Mouse (Mus musculus) kidney, postnatal 0 days (tissue): ENCODE measurements around the gene Tecr. TPM values are rescaled to one million over a fixed set of nuclear protein-coding genes. Genes with fewer than 3 reads are reported as not detected.
A peak's percentile ranks its signal among the peaks of the same experiment; 100 is the strongest.

Source experiments
- ATAC-seq: fragments of 200-750 bp; cut with Nextera tagmentation; replicated peaks from 2 replicates; pipeline ENCODE4 v1.8.0; 2017; ENCODE audit warnings: low read depth, moderate number of reproducible peaks, moderate TSS enrichment, moderate library complexity; ENCODE audit not compliant: low FRiP score
- DNase-seq: peaks from one replicate; pipeline ENCODE4 v3.0.0-alpha.2; 2016; ENCODE audit warnings: low spot score
- H3K27ac ChIP-seq: fragments of 300-500 bp; sonication (generic); 2 replicates; pipeline ENCODE4 v1.5.1; 2014; ENCODE audit warnings: mild to moderate bottlenecking
- H3K27me3 ChIP-seq: fragments of 300-500 bp; sonication (generic); 2 replicates; pipeline ENCODE4 v1.6.1; 2014; ENCODE audit warnings: low read length, mixed read lengths; ENCODE audit not compliant: insufficient read depth
- H3K36me3 ChIP-seq: fragments of 300-500 bp; sonication (generic); 2 replicates; pipeline ENCODE4 v1.6.1; 2014; ENCODE audit warnings: low read length, mixed read lengths; ENCODE audit not compliant: insufficient read depth
- H3K4me1 ChIP-seq: fragments of 300-500 bp; sonication (generic); replicated peaks from 2 replicates; pipeline ENCODE4 v1.6.1; 2014; ENCODE audit warnings: antibody characterized with exemption, low read length, mixed read lengths; ENCODE audit not compliant: insufficient read depth
- H3K4me2 ChIP-seq: fragments of 300-500 bp; sonication (generic); 2 replicates; pipeline ENCODE4 v1.6.1; 2014; ENCODE audit warnings: mild to moderate bottlenecking, low read length, moderate library complexity, mixed read lengths
- H3K4me3 ChIP-seq: fragments of 300-500 bp; sonication (generic); replicated peaks from 2 replicates; pipeline ENCODE4 v1.5.1; 2014; ENCODE audit warnings: low read depth, low read length
- H3K9ac ChIP-seq: fragments of 300-500 bp; sonication (generic); 2 replicates; pipeline ENCODE4 v1.6.1; 2014; ENCODE audit warnings: low read depth, low read length
- H3K9me3 ChIP-seq: fragments of 300-500 bp; sonication (generic); replicated peaks from 2 replicates; pipeline ENCODE4 v1.6.1; 2016; ENCODE audit warnings: low read length, inconsistent platforms, mixed read lengths
- CTCF ChIP-seq: IDR thresholded peaks from 2 replicates; pipeline ENCODE4 v1.5.1; 2016; ENCODE audit warnings: antibody characterized with exemption, low read depth, mild to moderate bottlenecking, moderate library complexity
- WGBS: fragments of 180-500 bp; shearing (Covaris S2); extraction: QIAGEN DNeasy Blood & Tissue Kit; methylation state at CpG from one replicate; pipeline ENCODE4 v1.1.7; 2014; 5-methylcytosine and 5-hydroxymethylcytosine counted together
- polyA plus RNA-seq: library from polyadenylated mRNA; unstranded; fragments of >200 nt; fragmentation: Nextera tagmentation; extraction: Ambion mirVana; gene quantifications from 2 replicates; pipeline ENCODE4 v1.2.1, GENCODE M21; 2015

Gene Tecr
- polyA plus RNA-seq, 1 experiment from 2014 or later = 560 TPM

DNA sequence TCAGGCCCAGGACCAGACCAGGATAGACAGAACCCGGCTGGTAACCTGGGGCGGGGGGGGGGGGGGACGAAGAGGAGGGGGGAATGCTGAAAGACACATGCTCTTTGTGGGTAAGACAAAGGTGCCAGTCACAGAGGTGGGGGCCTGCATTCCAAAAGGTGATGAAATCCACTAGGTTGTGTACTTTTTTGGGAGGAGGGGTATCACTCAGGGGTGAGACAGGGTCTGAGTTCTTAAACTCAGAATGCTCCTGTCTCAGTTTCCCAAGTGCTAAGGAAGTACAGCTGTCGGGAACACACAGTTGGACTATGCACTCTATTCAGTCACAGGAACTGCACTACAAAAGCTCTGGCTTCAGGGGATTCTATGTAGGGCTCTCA lies 31.3 kb downstream of the Tecr start:
- no peak for ATAC-seq
- Histone ChIP-seq H3K4me1 (peaks cover 31% of the 10 kb centered on the region), H3K4me2 (no peak overlapping the region), H3K9me3 (no peaks in the 10 kb centered on the region), H3K27me3 (no peaks in the 10 kb centered on the region), H3K27ac (peak overlapping the region; percentile 51), H3K36me3 (peaks cover 7% of the 10 kb centered on the region; the same call in 1 of the 2 replicates), H3K4me3 (no peak overlapping the region), H3K9ac (no peak overlapping the region)
- DNase-seq = no peak
- WGBS = 32% methylated on average over 2 of the region's 4 CpGs
- no peak for TF ChIP-seq CTCF

DNA sequence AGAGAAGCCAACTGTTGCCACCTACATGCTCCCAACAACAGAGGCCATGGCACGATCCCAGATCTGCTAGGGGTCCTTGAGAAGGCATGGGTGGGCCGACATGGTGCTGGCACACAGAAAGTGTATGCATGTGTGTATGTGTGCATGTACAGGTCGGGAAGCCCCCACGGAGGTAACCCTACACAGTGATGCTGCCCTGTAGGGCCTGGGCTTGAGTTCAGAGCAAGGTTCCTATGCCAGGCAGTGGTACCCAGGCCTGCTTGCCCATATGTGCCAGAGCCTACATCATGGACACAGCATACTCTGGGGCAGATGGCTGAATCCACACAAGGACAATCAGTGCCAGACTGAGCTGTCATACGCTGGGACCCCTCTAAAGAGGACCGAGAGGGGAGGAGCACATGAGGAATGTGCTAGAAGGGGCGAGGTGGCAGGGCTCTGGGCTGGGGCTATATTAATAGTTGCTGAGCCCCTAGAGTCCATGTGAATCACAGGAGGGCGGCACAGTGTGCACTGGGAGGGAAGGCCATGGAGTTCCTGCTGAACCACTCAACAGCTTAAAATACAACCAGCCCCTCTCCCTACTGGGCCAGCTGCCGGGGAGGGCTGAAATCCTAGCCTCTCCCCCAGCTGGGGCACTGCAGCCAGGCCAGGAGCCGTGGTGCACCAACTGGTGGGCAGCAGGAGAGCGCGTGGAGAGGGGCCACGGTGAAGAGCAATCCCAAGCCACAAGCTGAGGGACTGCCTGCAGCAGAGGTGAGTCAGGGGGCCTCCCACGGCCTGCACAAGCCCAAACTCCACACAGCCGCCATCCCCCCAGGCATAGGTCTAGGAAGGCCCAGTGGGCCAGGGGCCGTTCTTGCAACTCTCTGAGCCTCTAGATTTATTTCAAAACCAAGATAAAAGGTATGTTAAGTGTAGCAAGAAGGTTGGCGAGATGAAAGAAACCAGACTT lies 31.9 kb downstream of the Tecr start:
- Histone ChIP-seq H3K4me2 (no peak overlapping the region), H3K4me1 (peaks cover 31% of the 10 kb centered on the region), H3K36me3 (peaks cover 13% of the 10 kb centered on the region; the same call in 1 of the 2 replicates), H3K27me3 (no peaks in the 10 kb centered on the region), H3K27ac (peak overlapping the region; percentile 51), H3K4me3 (no peak overlapping the region), H3K9ac (no peak overlapping the region), H3K9me3 (no peaks in the 10 kb centered on the region)
- WGBS = 52% methylated on average over 17 of the region's 17 CpGs
- no peak for ATAC-seq
- no peak for DNase-seq
- TF ChIP-seq CTCF = no peak

DNA sequence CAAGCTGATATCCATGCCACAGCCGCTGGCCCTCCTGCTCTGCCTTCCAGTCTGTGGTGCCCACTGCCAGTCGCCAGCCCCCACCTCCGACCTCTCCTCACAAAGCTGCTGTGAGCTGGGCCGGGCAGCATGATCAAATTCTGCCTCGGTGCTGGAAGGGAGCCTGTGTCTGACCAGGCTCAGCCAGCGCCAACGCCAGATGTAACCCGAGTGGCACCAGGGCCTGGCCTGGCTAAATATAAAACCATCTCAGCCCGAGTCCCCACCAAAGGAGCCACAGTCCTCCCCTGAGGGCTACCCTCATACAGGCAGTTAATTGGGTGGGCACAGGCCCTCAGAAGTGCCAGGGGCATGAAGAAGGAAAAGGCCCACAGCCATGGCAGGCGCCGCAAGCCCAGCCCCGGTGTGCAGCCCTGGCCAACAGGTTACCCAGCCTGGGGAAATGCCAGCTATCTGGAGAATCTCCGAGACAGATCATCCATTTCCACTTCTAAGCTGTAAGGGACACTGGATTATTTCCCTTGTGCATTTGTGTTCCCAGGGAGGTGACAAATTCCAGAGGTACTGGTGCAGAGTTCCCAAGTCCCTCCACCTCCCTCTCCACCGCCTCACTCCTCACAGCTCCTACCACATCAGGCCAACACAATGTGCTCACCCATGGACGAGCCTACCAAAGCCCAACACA lies 33.0 kb downstream of the Tecr start:
- no peak for TF ChIP-seq CTCF
- Histone ChIP-seq H3K9ac (peak overlapping the region; percentile 24; the same call in 1 of the 2 replicates), H3K27me3 (no peaks in the 10 kb centered on the region), H3K4me1 (peaks cover 31% of the 10 kb centered on the region), H3K36me3 (peaks cover 20% of the 10 kb centered on the region; the same call in 1 of the 2 replicates), H3K9me3 (no peaks in the 10 kb centered on the region), H3K4me2 (no peak overlapping the region), H3K27ac (peak overlapping the region; percentile 47; the same call in 1 of the 2 replicates), H3K4me3 (no peak overlapping the region)
- no peak for ATAC-seq
- DNase-seq = no peak
- 56% methylated on average over 15 of the region's 15 CpGs for WGBS

DNA sequence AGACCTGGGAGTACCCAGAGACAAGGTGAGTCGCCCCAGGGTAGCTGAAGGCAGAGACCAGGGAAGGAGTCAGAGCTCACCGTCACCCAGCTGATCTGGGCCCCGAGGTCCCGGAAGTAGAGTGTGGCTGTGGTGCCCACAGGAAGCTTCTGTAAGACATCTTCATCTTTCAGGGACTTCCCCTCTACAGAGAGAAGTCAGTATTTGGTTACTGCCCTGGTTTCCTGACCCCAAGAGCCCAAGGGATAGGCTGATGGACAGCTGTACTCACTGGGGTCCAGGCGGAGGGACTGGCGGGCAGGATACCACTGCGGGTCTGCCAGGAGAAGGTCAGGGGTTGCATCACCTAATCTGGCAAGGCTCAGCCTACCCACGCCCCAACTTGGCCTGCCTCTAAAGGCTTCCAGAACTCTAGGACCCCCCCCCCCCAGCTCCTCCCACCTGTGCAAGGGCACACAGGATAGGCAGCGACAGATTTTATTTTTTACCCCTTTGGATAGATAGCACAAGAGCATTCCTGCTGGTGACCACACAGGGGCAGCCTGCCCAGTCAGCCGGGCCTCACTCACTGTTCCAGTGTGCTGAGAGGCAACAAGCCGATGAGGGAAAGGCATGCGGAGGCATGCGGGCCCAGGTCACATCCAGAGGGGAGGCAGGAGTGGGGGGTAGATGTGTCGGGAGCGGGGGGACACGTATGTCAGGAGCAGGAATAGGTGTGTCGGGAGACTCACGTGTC lies 34.5 kb downstream of the Tecr start:
- peak overlapping the region; percentile 8; the same call in 1 of the 2 replicates for H3K27ac ChIP-seq
- H3K9me3 ChIP-seq = no peaks in the 10 kb centered on the region
- ATAC-seq (peak; percentile 33; the same call in 1 of the 2 replicates), DNase-seq (no peak)
- no peaks in the 10 kb centered on the region for H3K27me3 ChIP-seq
- 71% methylated on average over 18 of the region's 18 CpGs for WGBS
- no peak overlapping the region for H3K4me3 ChIP-seq
- no peak overlapping the region for H3K4me2 ChIP-seq
- peaks cover 20% of the 10 kb centered on the region; the same call in 1 of the 2 replicates for H3K36me3 ChIP-seq
- no peak overlapping the region for H3K9ac ChIP-seq
- TF ChIP-seq CTCF = peak; percentile 57; the same call in 1 of the 2 replicates
- H3K4me1 ChIP-seq = peaks cover 31% of the 10 kb centered on the region

DNA sequence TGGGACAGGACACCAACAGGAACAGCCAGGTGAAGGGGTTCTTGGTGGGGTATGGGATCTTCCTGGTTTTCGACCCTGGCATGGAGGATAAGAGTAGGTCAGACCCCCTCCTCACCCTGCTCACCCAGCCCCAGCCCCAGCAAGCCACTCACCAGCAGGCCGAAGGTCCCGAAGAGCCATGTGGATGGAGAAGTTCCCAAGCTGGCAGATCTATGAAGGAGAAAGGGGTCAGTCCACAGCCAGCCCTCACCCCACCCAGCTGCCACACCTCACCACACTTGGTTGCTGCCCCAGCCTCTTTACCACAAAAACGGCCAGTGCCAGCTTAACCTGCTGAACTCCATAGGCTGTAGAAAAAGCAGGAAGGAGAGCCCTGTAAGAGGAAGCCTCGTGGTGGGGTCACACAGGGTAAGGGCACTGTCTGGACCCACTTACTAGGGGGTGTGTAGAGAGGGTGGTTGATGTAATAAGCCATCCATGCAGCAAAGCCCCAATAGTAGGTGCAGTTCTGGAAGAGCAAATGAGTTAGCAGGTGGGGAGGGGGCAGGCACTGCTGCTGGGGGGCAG lies 35.4 kb downstream of the Tecr start:
- H3K27ac ChIP-seq = no peak overlapping the region
- peaks cover 37% of the 10 kb centered on the region for H3K4me1 ChIP-seq
- TF ChIP-seq CTCF = no peak
- H3K36me3 ChIP-seq = peaks cover 20% of the 10 kb centered on the region; the same call in 1 of the 2 replicates
- 56% methylated on average over 5 of the region's 5 CpGs for WGBS
- H3K4me2 ChIP-seq = no peak overlapping the region
- DNase-seq (no peak), ATAC-seq (0 out of 2 replicates have a peak, but pooled peaks have one; percentile 12)
- no peaks in the 10 kb centered on the region for H3K9me3 ChIP-seq
- no peak overlapping the region for H3K9ac ChIP-seq
- H3K4me3 ChIP-seq = no peak overlapping the region
- no peaks in the 10 kb centered on the region for H3K27me3 ChIP-seq
